Mouse (Mus musculus) embryo, embryonic 10.5 days (tissue): ENCODE measurements at regions not wholly inside any gene's neighbourhood (a gene's known extent, or its start where the extent isn't known, plus 50 kb on each side); places are given as distances from the start of the nearest gene placed in this dataset.

Experiments used
- DNase-seq: peaks from one replicate; pipeline ENCODE4 v3.0.0-alpha.2; 2015; ENCODE audit warnings: low spot score

GRCm38 (mm10) chr2:67180962-67181361, 232.6 kb upstream of the Gm21830 start:
- DNase-seq: no peak

- DNase-seq: no peak
Observed at GRCm38 (mm10) chr2:67221061-67221802, 192.3 kb upstream of the Gm21830 start.

- DNase-seq: peak; percentile 18
Observed at GRCm38 (mm10) chr2:67226299-67226698, 187.2 kb upstream of the Gm21830 start.

GRCm38 (mm10) chr2:67257455-67257854, 156.1 kb upstream of the Gm21830 start:
- peak; percentile 2 for DNase-seq
